Mouse (Mus musculus) lung, adult 2 months (tissue): ENCODE measurements around the gene Pheta1.

ENCODE experiments used
- CTCF ChIP-seq: fragments of 200-500 bp; IDR thresholded peaks from 2 replicates; pipeline ENCODE4 v1.5.1; 2011; ENCODE audit warnings: mild to moderate bottlenecking, low read length, control low read depth; ENCODE audit not compliant: insufficient read depth
- POLR2A ChIP-seq: fragments of 200-500 bp; IDR thresholded peaks from 2 replicates; pipeline ENCODE4 v1.6.1; 2011; ENCODE audit warnings: low read depth, mild to moderate bottlenecking, control low read depth, low read length, borderline replicate concordance; ENCODE audit errors: extremely low read depth

DNA sequence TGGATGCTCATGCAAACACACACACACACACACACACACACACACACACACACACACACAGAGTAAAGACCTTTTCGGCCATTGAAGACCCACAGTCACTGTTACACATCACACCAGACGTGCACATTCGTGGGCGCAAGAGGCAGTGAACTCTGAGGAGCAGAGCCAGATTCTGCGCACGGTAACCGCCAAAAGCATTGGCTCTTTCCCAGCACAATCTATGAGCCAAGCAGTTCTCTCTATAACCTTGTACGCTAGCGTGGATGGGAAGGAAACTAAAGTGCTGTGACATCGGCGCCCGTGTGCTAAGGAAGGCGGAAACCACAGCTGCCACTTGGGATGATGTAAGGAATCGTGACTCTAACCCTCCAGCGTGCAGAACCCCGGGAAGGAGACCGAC, 29.9 kb downstream of the Pheta1 start:
- no peak for TF ChIP-seq CTCF
- TF ChIP-seq POLR2A: no peak
